Mouse (Mus musculus): ENCODE data around the gene Atad5. TPM values are rescaled to one million over a fixed set of nuclear protein-coding genes. Genes with fewer than 3 reads are reported as not detected.
"Not testable (repeated sequence)": the region's sequence is repeated elsewhere in the genome, so short reads cannot be mapped to it uniquely, and the experiment has no call there.

Gene Atad5
- polyA plus RNA-seq, 1 experiment from 2014 or later: 8.5 TPM

- peak within 1 kb of the TSS; percentile 88 for H3K9ac ChIP-seq (replicated peaks)
- peak within 1 kb of the TSS; percentile 73 for H3K4me2 ChIP-seq (replicated peaks)
- WGBS: under 1% methylated on average over 40 of the region's 40 CpGs
- peaks cover 20% of the 10 kb centered on the region for H3K36me3 ChIP-seq
- no peaks in the 10 kb centered on the region for H3K27me3 ChIP-seq
- ATAC-seq: peak; percentile 95
- H3K9me3 ChIP-seq: no peaks in the 10 kb centered on the region
- peak within 1 kb of the TSS; percentile 85 for H3K4me3 ChIP-seq (replicated peaks)
- peak within 1 kb of the TSS; percentile 89 for H3K27ac ChIP-seq
- peaks cover 17% of the 10 kb centered on the region for H3K4me1 ChIP-seq (replicated peaks)
Observed at GRCm38 (mm10) chr11:80141825-80142521, 52.8 kb downstream of the Atad5 start, which contains the start of gene Tefm. Tefm (minus strand) TSS chr11:80142175.

GRCm38 (mm10) chr11:80142872-80143271 is 53.7 kb downstream of the Atad5 start:
- no peak for ATAC-seq
- no peaks in the 10 kb centered on the region for H3K9me3 ChIP-seq
- H3K4me2 ChIP-seq (replicated peaks): peak overlapping the region; percentile 73
- peak overlapping the region; percentile 88; the same call in 1 of the 2 replicates for H3K9ac ChIP-seq (replicated peaks)
- H3K36me3 ChIP-seq: peaks cover 12% of the 10 kb centered on the region
- H3K4me1 ChIP-seq (replicated peaks): peaks cover 17% of the 10 kb centered on the region
- no peaks in the 10 kb centered on the region for H3K27me3 ChIP-seq
- WGBS: 39% methylated on average over 8 of the region's 8 CpGs
- no peak overlapping the region for H3K27ac ChIP-seq
- H3K4me3 ChIP-seq (replicated peaks): peak overlapping the region; percentile 85

DNA sequence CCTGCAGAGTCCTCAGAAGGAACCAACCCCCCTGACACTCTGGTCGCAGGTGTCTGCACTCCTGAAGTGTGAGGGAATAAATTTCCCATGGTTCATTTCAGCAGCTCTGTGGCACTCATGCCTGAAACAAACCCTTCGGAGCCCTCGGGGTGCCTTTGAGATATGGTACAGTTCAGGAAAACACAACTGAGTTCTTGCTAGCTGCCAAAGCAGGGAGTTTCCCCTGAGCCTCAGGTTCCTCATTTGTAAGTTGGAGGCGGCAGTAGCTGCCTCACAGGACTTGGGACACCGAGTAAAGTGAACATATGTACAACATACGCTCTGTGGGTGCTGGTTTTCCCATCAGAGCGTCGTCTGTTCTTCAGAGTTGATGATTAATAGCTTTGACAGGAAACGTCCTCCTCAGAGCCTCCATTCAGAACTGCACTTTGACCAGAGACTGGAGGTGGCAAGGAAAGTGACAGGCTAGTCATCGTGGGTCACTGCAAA is 56.6 kb downstream of the Atad5 start:
- WGBS: 78% methylated on average over 10 of the region's 10 CpGs
- H3K36me3 ChIP-seq: no peaks in the 10 kb centered on the region
- H3K4me2 ChIP-seq (replicated peaks): no peak overlapping the region
- H3K4me1 ChIP-seq (replicated peaks): peaks cover 14% of the 10 kb centered on the region
- H3K27ac ChIP-seq: no peak overlapping the region
- H3K9me3 ChIP-seq: no peaks in the 10 kb centered on the region
- H3K9ac ChIP-seq (replicated peaks): no peak overlapping the region
- H3K27me3 ChIP-seq: no peaks in the 10 kb centered on the region
- H3K4me3 ChIP-seq (replicated peaks): no peak overlapping the region
- no peak for ATAC-seq

DNA sequence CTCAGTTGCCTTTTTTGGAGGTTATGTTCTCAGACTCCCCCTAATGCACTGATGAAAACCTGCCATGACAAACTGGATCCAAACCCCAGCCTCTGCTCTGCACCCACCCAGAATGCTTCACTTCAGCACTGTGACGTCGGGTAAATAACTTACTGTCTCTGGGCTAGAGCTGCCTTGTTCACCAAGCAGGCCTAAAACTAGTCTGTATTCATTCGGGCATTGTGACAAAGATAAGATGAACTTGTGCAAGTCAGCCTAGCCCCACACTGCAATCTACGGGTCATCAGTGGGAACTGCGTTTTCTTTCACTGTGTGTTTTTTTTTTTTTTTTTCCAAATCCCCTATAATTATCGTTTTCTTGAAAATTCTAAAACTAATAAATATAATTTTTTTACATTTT is 58.5 kb downstream of the Atad5 start:
- Histone ChIP-seq H3K36me3 (no peaks in the 10 kb centered on the region), H3K4me2 (replicated peaks) (no peak overlapping the region), H3K4me1 (replicated peaks) (peaks cover 3% of the 10 kb centered on the region), H3K4me3 (replicated peaks) (no peak overlapping the region), H3K27ac (no peak overlapping the region), H3K27me3 (peaks cover 11% of the 10 kb centered on the region), H3K9me3 (no peaks in the 10 kb centered on the region), H3K9ac (replicated peaks) (no peak overlapping the region)
- no peak for ATAC-seq
- WGBS: 81% methylated on average over 6 of the region's 6 CpGs

GRCm38 (mm10) chr11:80148313-80148712 is 59.1 kb downstream of the Atad5 start:
- Histone ChIP-seq H3K27ac (no peak overlapping the region), H3K9ac (replicated peaks) (no peak overlapping the region), H3K27me3 (peaks cover 16% of the 10 kb centered on the region), H3K9me3 (no peaks in the 10 kb centered on the region), H3K4me2 (replicated peaks) (no peak overlapping the region), H3K4me3 (replicated peaks) (no peak overlapping the region), H3K36me3 (no peaks in the 10 kb centered on the region), H3K4me1 (replicated peaks) (no peaks in the 10 kb centered on the region)
- WGBS: 52% methylated on average over 1 of the region's 1 CpGs
- ATAC-seq: no peak

DNA sequence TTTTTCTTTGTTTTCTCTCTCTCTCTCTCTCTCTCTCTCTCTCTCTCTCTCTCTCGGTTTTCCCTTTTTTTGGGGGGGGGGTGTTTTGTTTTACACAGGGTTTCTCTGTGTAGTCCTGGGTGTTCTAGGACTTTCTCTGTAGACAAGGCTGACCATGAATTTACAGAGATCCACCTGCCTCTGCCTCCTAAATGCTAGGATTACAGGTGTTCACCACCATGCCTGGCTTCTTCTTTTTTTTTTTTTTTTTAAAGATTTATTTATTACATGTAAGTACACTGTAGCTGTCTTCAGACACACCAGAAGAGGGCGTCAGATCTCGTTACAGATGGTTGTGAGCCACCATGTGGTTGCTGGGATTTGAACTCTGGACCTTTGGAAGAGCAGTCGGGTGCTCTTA is 59.8 kb downstream of the Atad5 start:
- H3K27me3 ChIP-seq: peaks cover 23% of the 10 kb centered on the region
- H3K27ac ChIP-seq; H3K9ac ChIP-seq (replicated peaks); H3K4me3 ChIP-seq (replicated peaks); H3K9me3 ChIP-seq; H3K36me3 ChIP-seq; H3K4me1 ChIP-seq (replicated peaks); ATAC-seq; H3K4me2 ChIP-seq (replicated peaks): not testable (repeated sequence)
- WGBS: 63% methylated on average over 2 of the region's 4 CpGs

GRCm38 (mm10) chr11:80149412-80150023 is 60.3 kb downstream of the Atad5 start:
- WGBS: 90% methylated on average over 8 of the region's 8 CpGs
- no peak overlapping the region for H3K27ac ChIP-seq
- ATAC-seq: no peak
- no peak overlapping the region for H3K4me2 ChIP-seq (replicated peaks)
- no peaks in the 10 kb centered on the region for H3K36me3 ChIP-seq
- H3K9me3 ChIP-seq: no peaks in the 10 kb centered on the region
- H3K4me1 ChIP-seq (replicated peaks): peaks cover 6% of the 10 kb centered on the region
- H3K27me3 ChIP-seq: peaks cover 28% of the 10 kb centered on the region
- no peak overlapping the region for H3K4me3 ChIP-seq (replicated peaks)
- H3K9ac ChIP-seq (replicated peaks): no peak overlapping the region

- 76% methylated on average over 5 of the region's 5 CpGs for whole genome bisulfite sequencing
Observed at GRCm38 (mm10) chr11:80150566-80150965, 61.4 kb downstream of the Atad5 start.

DNA sequence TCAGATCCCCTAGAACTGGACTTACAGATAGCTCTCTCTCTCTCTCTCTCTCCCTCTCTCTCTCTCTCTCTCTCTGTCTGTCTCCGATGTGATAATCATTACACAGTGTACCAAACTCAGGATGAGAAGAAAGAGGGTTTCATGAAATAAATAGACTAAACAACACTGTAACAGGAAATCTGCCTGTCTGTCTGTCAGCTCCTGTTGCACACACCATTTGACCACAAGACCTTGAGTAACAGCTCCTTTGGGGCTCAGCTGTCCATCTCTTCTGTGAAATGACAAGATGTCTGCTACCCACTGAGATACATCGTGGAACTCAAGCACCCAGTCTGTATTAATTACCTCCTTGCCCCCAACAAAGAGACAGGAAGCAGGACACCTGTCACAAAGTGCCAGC is 62.3 kb downstream of the Atad5 start:
- Histone ChIP-seq H3K4me3 (replicated peaks) (no peak overlapping the region), H3K4me2 (replicated peaks) (no peak overlapping the region), H3K9me3 (no peaks in the 10 kb centered on the region), H3K27me3 (peaks cover 47% of the 10 kb centered on the region), H3K9ac (replicated peaks) (no peak overlapping the region), H3K4me1 (replicated peaks) (peaks cover 7% of the 10 kb centered on the region), H3K36me3 (no peaks in the 10 kb centered on the region), H3K27ac (no peak overlapping the region)
- ATAC-seq: no peak
- WGBS: 71% methylated on average over 2 of the region's 2 CpGs

More at GRCm38 (mm10) chr11:80150566-80150965, 61.4 kb downstream of the Atad5 start:
- Histone ChIP-seq H3K27me3 (peaks cover 39% of the 10 kb centered on the region), H3K9ac (replicated peaks) (no peak overlapping the region), H3K4me3 (replicated peaks) (no peak overlapping the region), H3K27ac (no peak overlapping the region), H3K9me3 (no peaks in the 10 kb centered on the region), H3K36me3 (no peaks in the 10 kb centered on the region), H3K4me2 (replicated peaks) (no peak overlapping the region), H3K4me1 (replicated peaks) (peaks cover 7% of the 10 kb centered on the region)
- ATAC-seq: no peak

DNA sequence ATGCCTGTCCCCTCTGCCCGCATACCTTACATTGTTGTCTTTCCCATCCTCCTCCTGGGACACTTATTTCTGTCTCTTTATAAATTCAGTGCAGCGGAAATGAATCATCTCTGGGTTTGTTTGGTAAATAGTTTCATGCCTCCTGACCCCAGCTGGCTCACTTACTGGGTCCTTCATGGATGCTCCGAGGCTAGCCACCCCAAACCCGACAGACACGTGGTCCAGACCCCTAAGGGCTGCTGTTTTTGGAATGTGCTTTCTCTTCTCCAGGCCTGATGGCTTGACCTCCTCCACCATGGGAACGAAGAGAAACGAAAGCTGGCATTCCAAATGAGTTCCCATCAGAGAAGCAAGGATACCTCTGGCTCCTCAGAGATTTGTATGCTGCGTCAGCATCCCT is 63.2 kb downstream of the Atad5 start:
- ATAC-seq: no peak
- Histone ChIP-seq H3K4me2 (replicated peaks) (no peak overlapping the region), H3K4me1 (replicated peaks) (peaks cover 7% of the 10 kb centered on the region), H3K27me3 (peaks cover 47% of the 10 kb centered on the region), H3K4me3 (replicated peaks) (no peak overlapping the region), H3K9ac (replicated peaks) (no peak overlapping the region), H3K36me3 (no peaks in the 10 kb centered on the region), H3K27ac (no peak overlapping the region), H3K9me3 (no peaks in the 10 kb centered on the region)
- 82% methylated on average over 8 of the region's 8 CpGs for WGBS

DNA sequence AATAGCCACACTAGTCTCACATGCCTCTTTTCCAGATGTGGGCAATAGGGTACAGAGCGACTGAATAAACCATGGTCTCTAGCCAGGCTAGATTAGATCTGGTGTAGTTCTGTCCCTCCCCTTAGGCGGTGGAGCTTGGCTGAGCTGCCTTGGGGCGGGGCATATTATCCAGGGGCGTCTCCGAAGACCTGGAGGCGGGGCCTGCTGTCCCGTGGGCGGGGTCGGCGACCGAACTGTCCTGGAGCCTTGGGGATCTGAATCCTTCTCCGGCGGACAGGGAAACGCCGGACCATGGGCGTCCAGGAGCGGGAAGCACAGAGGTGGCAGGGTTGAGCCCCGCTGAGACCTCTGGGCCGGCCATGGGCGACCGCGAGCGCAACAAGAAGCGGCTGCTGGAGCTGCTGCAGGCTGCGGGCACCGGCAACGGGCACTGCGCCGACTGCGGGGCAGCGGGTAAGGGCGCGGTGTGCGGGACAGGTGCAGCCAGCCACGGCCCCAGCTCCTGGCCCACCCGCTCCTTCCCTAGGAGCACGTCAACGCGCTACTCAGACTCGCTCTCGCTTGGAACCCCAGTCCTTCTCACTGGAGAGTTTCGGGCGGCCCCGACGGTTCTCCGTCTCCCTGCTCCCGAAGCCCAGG is 64.8 kb downstream of the Atad5 start, which contains the start of gene Adap2:
Gene Adap2, plus strand, starts transcription at position 249 of the 639 bp plus-strand sequence.
- Histone ChIP-seq H3K27me3 (peaks cover 47% of the 10 kb centered on the region), H3K9me3 (no peaks in the 10 kb centered on the region), H3K36me3 (no peaks in the 10 kb centered on the region), H3K4me2 (replicated peaks) (peak within 1 kb of the TSS; percentile 73), H3K4me3 (replicated peaks) (peak within 1 kb of the TSS; percentile 49), H3K9ac (replicated peaks) (peak within 1 kb of the TSS; percentile 66), H3K4me1 (replicated peaks) (peaks cover 7% of the 10 kb centered on the region), H3K27ac (no peak within 1 kb of the TSS)
- 3% methylated on average over 47 of the region's 47 CpGs for WGBS
- peak; percentile 67 for ATAC-seq

DNA sequence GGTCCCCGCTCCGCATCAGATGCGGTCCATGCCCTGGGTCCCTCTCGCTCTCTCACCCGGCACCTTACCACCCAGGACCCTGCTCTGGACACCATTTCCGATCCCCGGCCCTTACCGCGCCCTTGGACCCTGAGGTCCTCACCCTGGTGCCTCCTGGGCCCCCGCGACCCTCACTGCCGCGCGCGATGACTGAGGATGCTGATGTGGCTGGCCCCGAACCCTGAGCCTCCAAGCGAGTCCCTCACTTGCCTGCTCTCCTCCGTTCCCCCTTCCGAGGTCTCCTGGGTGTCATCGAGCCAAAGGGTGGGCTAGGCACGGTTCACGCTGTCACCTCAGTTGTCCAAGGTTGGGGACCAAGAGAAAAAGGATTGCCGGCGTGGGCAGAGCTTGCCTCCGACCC is 65.3 kb downstream of the Atad5 start:
- Histone ChIP-seq H3K36me3 (no peaks in the 10 kb centered on the region), H3K27me3 (peaks cover 47% of the 10 kb centered on the region), H3K9ac (replicated peaks) (peak overlapping the region; percentile 66; the same call in 1 of the 2 replicates), H3K4me3 (replicated peaks) (peak overlapping the region; percentile 49), H3K27ac (no peak overlapping the region), H3K9me3 (no peaks in the 10 kb centered on the region), H3K4me1 (replicated peaks) (peaks cover 7% of the 10 kb centered on the region), H3K4me2 (replicated peaks) (peak overlapping the region; percentile 73)
- WGBS: 23% methylated on average over 25 of the region's 25 CpGs
- no peak for ATAC-seq

Data from midbrain, embryonic 13.5 days (tissue).